Mouse (Mus musculus) MEL (cell line): ENCODE data around the gene Atp1a4. TPM values are rescaled to one million over a fixed set of nuclear protein-coding genes. Genes with fewer than 3 reads are reported as not detected.

ENCODE experiments used
- DNase-seq: peaks from one replicate; pipeline ENCODE4 v3.0.0; 2011; ENCODE audit warnings: low read depth, low spot score
- H3K27ac ChIP-seq: 2 replicates; pipeline ENCODE4 v1.5.1; 2012; ENCODE audit warnings: low read depth, mild to moderate bottlenecking, control low read depth, low read length, moderate library complexity; ENCODE audit not compliant: control insufficient read depth
- H3K27me3 ChIP-seq, 2 experiments: fragments of 150-350 bp in 1 of 2; sonication (generic) in 1 of 2; 2 replicates each; pipeline ENCODE4 v1.6.1; 2012; ENCODE audit warnings: low read length in 2 of 2, mild to moderate bottlenecking in 2 of 2, improper control_type of control experiment in 1 of 2, moderate library complexity in 1 of 2; ENCODE audit not compliant: insufficient read depth in 2 of 2, control insufficient read depth in 1 of 2
- H3K36me3 ChIP-seq, 2 experiments: 2 replicates each; pipeline ENCODE4 v1.6.1; 2012 to 2014; ENCODE audit warnings: low read length in 2 of 2, improper control_type of control experiment in 1 of 2, inconsistent platforms in 1 of 2, mild to moderate bottlenecking in 1 of 2; ENCODE audit not compliant: insufficient read depth in 2 of 2, control insufficient read depth in 1 of 2
- H3K4me1 ChIP-seq, 2 experiments: fragments of 150-350 bp in 1 of 2; sonication (generic) in 1 of 2; 2 replicates each; pipeline ENCODE4 v1.6.1; 2012; ENCODE audit warnings: low read length in 2 of 2, improper control_type of control experiment in 1 of 2, mild to moderate bottlenecking in 1 of 2; ENCODE audit not compliant: insufficient read depth in 2 of 2, control insufficient read depth in 1 of 2
- H3K4me3 ChIP-seq, 2 experiments: fragments of 150-350 bp in 1 of 2; sonication (generic) in 1 of 2; 2 replicates each; pipeline ENCODE4 v1.5.1; 2012; ENCODE audit warnings: low read depth in 2 of 2, low read length in 2 of 2, mild to moderate bottlenecking in 2 of 2, moderate library complexity in 2 of 2, control low read depth in 1 of 2, improper control_type of control experiment in 1 of 2; ENCODE audit not compliant: control insufficient read depth in 1 of 2, insufficient read depth in 1 of 2
- H3K79me2 ChIP-seq: 2 replicates; pipeline ENCODE4 v1.6.1; 2012; ENCODE audit warnings: mild to moderate bottlenecking, low read length, moderate library complexity; ENCODE audit not compliant: control insufficient read depth, poor library complexity, insufficient read depth
- H3K9ac ChIP-seq: 2 replicates; pipeline ENCODE4 v1.6.1; 2012; ENCODE audit warnings: low read depth, mild to moderate bottlenecking, control low read depth, low read length, moderate library complexity; ENCODE audit not compliant: control insufficient read depth, poor library complexity, severe bottlenecking
- H3K9me3 ChIP-seq: fragments of 150-350 bp; sonication (generic); replicated peaks from 2 replicates; pipeline ENCODE4 v1.6.1; 2012; ENCODE audit warnings: mild to moderate bottlenecking, low read length, improper control_type of control experiment, moderate library complexity; ENCODE audit not compliant: insufficient read depth
- BHLHE40 ChIP-seq: IDR thresholded peaks from 2 replicates; pipeline ENCODE4 v1.6.1; 2012; ENCODE audit warnings: low read depth, mild to moderate bottlenecking, inconsistent platforms, low read length, improper control_type of control experiment, borderline replicate concordance
- CTCF ChIP-seq, 3 experiments: IDR thresholded peaks in 2 of 3; conservative IDR thresholded peaks in 1 of 3; 2 replicates each; pipeline ENCODE4 v1.5.1; 2011 to 2012; ENCODE audit warnings: low read length in 3 of 3, low read depth in 2 of 3, mild to moderate bottlenecking in 2 of 3, improper control_type of control experiment in 1 of 3, inconsistent platforms in 1 of 3, mixed read lengths in 1 of 3, moderate library complexity in 1 of 3; ENCODE audit not compliant: control insufficient read depth in 1 of 3, insufficient read depth in 1 of 3, poor library complexity in 1 of 3, severe bottlenecking in 1 of 3
- ETS1 ChIP-seq: IDR thresholded peaks from 2 replicates; pipeline ENCODE4 v1.6.1; 2012; ENCODE audit warnings: low read depth, mild to moderate bottlenecking, inconsistent platforms, low read length, improper control_type of control experiment, moderate library complexity
- GATA1 ChIP-seq: IDR thresholded peaks from 2 replicates; pipeline ENCODE4 v1.6.1; 2011; ENCODE audit warnings: low read depth, low read length, improper control_type of control experiment
- MAFK ChIP-seq: IDR thresholded peaks from 2 replicates; pipeline ENCODE4 v1.6.1; 2011; ENCODE audit warnings: low read depth, mild to moderate bottlenecking, low read length, improper control_type of control experiment, borderline replicate concordance
- MAX ChIP-seq: IDR thresholded peaks from 2 replicates; pipeline ENCODE4 v1.6.1; 2011; ENCODE audit warnings: low read length, improper control_type of control experiment
- MAZ ChIP-seq: IDR thresholded peaks from 2 replicates; pipeline ENCODE4 v1.6.1; 2012; ENCODE audit warnings: low read depth, mild to moderate bottlenecking, inconsistent platforms, low read length, improper control_type of control experiment
- MYB ChIP-seq: IDR thresholded peaks from 2 replicates; pipeline ENCODE4 v1.6.1; 2011; ENCODE audit warnings: mild to moderate bottlenecking, low read depth, low read length, improper control_type of control experiment
- NRF1 ChIP-seq: IDR thresholded peaks from 2 replicates; pipeline ENCODE4 v1.6.1; 2014; ENCODE audit warnings: low read depth, mild to moderate bottlenecking, inconsistent platforms, low read length, improper control_type of control experiment, moderate library complexity; ENCODE audit not compliant: poor library complexity, insufficient read depth, severe bottlenecking
- POLR2AphosphoS2 ChIP-seq: IDR thresholded peaks from 2 replicates; pipeline ENCODE4 v1.6.1; 2011; ENCODE audit warnings: low read length, improper control_type of control experiment
- POLR2AphosphoS5 ChIP-seq: IDR thresholded peaks from 2 replicates; pipeline ENCODE4 v1.6.1; 2012; ENCODE audit warnings: low read depth, borderline replicate concordance, mild to moderate bottlenecking, inconsistent platforms, low read length, moderate library complexity, mixed read lengths
- USF1 ChIP-seq: IDR thresholded peaks from 2 replicates; pipeline ENCODE4 v1.6.1; 2014; ENCODE audit warnings: low read depth, mild to moderate bottlenecking, inconsistent platforms, low read length, improper control_type of control experiment, moderate library complexity
- ZNF384 ChIP-seq: IDR thresholded peaks from 2 replicates; pipeline ENCODE4 v1.6.1; 2012; ENCODE audit warnings: low read depth, mild to moderate bottlenecking, inconsistent platforms, low read length, improper control_type of control experiment
- polyA plus RNA-seq, 2 experiments: library from polyadenylated mRNA; stranded (reverse) in 1 of 2; unstranded in 1 of 2; fragments of >175 nt in 1 of 2; fragments of >200 nt in 1 of 2; gene quantifications; 2 replicates each; pipeline versions ENCODE4 v1.2.1 to v1.2.4; 2012; ENCODE audit warnings: low replicate concordance in 2 of 2, low read depth in 1 of 2; ENCODE audit not compliant: insufficient read length in 2 of 2, insufficient read depth in 1 of 2, missing spikeins in 1 of 2
- total RNA-seq: library from RNA; depleted of rRNA; stranded (reverse); fragments of 300-350 nt; gene quantifications from 2 replicates; pipeline ENCODE4 v1.2.3, GENCODE M21; 2012; rRNA removed

The Atp1a4 gene
- total and polyA plus RNA-seq, 3 experiments = not detected

DNA sequence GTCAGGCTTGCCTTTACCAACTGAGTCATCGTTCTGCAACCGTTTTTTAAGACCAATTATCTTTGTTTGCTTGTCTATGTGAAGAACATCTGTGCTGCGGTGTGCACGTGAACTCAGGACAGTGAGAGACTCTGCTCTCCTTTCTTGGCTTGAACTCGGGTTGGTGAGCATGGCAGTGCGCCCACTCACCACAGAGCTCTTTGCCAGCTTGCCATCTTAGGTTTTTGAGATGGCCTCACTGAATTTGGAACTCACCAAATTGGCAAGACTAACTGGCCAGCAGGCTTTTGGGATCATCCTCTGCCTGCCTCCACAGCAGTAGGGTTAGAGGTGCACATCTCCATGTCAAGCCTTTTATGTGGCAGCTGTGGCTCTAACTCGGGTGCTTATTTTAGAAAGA lies 80.4 kb downstream of the Atp1a4 start:
- TF ChIP-seq POLR2AphosphoS2 (no peak), GATA1 (no peak), CTCF (IDR thresholded peaks at IDR 0.05 in 2 of 3, conservative IDR thresholded peaks at IDR 0.05 in 1 of 3; ENCODE audit: control insufficient read depth in 1 of 3, insufficient read depth in 1 of 3, low read depth in 2 of 3, low read length in 3 of 3, poor library complexity in 1 of 3, severe bottlenecking in 1 of 3) (no peak), MAFK (no peak), MAZ (no peak), MAX (no peak), BHLHE40 (no peak), NRF1 (no peak), ETS1 (no peak), ZNF384 (no peak), USF1 (no peak), POLR2AphosphoS5 (no peak), MYB (no peak)
- no peak for DNase-seq
- H3K4me1 ChIP-seq = peaks cover 0 to 3% of the 10 kb centered on the region in 2 experiments; a peak in 1 of 4 replicates
- no peak overlapping the region for H3K4me3 ChIP-seq
- no peaks in the 10 kb centered on the region for H3K9me3 ChIP-seq
- no peaks in the 10 kb centered on the region for H3K27me3 ChIP-seq
- H3K36me3 ChIP-seq = peaks cover 2 to 33% of the 10 kb centered on the region in 2 experiments
- H3K79me2 ChIP-seq = no peaks in the 10 kb centered on the region
- H3K27ac ChIP-seq = no peak overlapping the region
- H3K9ac ChIP-seq = no peak overlapping the region

Other genes with a start within 250 kb of the Atp1a4 start
- gene Vangl2, start 230.0 kb downstream of the Atp1a4 start, total RNA-seq = 0.39 and 0.88 TPM in 2 replicates
- gene Vangl2, start 230.0 kb downstream of the Atp1a4 start, polyA plus RNA-seq = 1 to 10 TPM in 1 of 2 experiments, not detected in 1; 3.0 TPM
- not detected in 2 replicates for gene Nhlh1, start 200.8 kb downstream of the Atp1a4 start, total RNA-seq
- not detected for gene Nhlh1, start 200.8 kb downstream of the Atp1a4 start, polyA plus RNA-seq
- 90.8 and 92.3 TPM in 2 replicates for gene Copa, start 175.9 kb downstream of the Atp1a4 start, total RNA-seq
- 100 to 1,000 TPM in 1 of 2 experiments, 10 to 100 TPM in 1; 81.2 to 118 TPM for gene Copa, start 175.9 kb downstream of the Atp1a4 start, polyA plus RNA-seq
- 9.6 and 9.9 TPM in 2 replicates for gene Ncstn, start 175.6 kb downstream of the Atp1a4 start, total RNA-seq
- 10 to 100 TPM in 1 of 2 experiments, not detected in 1; 38.5 TPM for gene Ncstn, start 175.6 kb downstream of the Atp1a4 start, polyA plus RNA-seq
- gene Pex19, start 131.7 kb downstream of the Atp1a4 start, total RNA-seq = 26.3 and 27.7 TPM in 2 replicates
- 10 to 100 TPM in 1 of 2 experiments, not detected in 1; 53.6 TPM for gene Pex19, start 131.7 kb downstream of the Atp1a4 start, polyA plus RNA-seq
- 31.7 and 32.1 TPM in 2 replicates for gene Dcaf8, start 110.3 kb downstream of the Atp1a4 start, total RNA-seq
- 10 to 100 TPM; 45.8 to 49.0 TPM for gene Dcaf8, start 110.3 kb downstream of the Atp1a4 start, polyA plus RNA-seq
- 2.4 and 3.0 TPM in 2 replicates for gene Pea15a, start 51.6 kb downstream of the Atp1a4 start, total RNA-seq
- 1 to 10 TPM in 1 of 2 experiments, not detected in 1; 7.5 TPM for gene Pea15a, start 51.6 kb downstream of the Atp1a4 start, polyA plus RNA-seq
- gene Casq1, start 38.5 kb downstream of the Atp1a4 start, total RNA-seq = not detected in 2 replicates
- gene Casq1, start 38.5 kb downstream of the Atp1a4 start, polyA plus RNA-seq = under 1 TPM in 1 of 2 experiments, not detected in 1; 0.21 TPM
- 65.2 and 88.0 TPM in 2 replicates for gene Igsf8, start 3.2 kb upstream of the Atp1a4 start, total RNA-seq
- gene Igsf8, start 3.2 kb upstream of the Atp1a4 start, polyA plus RNA-seq = 10 to 100 TPM in 1 of 2 experiments, not detected in 1; 97.2 TPM
- gene Atp1a2, start 39.6 kb upstream of the Atp1a4 start, total RNA-seq = 0.10 TPM in 1 of 2 replicates, not detected in the other
- gene Atp1a2, start 39.6 kb upstream of the Atp1a4 start, polyA plus RNA-seq = under 1 TPM in 1 of 2 experiments, not detected in 1; 0.04 TPM
- not detected in 2 replicates for gene Kcnj9, start 70.9 kb upstream of the Atp1a4 start, total RNA-seq
- under 1 TPM in 1 of 2 experiments, not detected in 1; 0.08 TPM for gene Kcnj9, start 70.9 kb upstream of the Atp1a4 start, polyA plus RNA-seq
- gene Kcnj10, start 82.8 kb upstream of the Atp1a4 start, total RNA-seq = 0.03 and 0.04 TPM in 2 replicates
- gene Kcnj10, start 82.8 kb upstream of the Atp1a4 start, polyA plus RNA-seq = under 1 TPM in 1 of 2 experiments, not detected in 1; 0.72 TPM
- 8.3 and 8.6 TPM in 2 replicates for gene Pigm, start 118.1 kb upstream of the Atp1a4 start, total RNA-seq
- gene Pigm, start 118.1 kb upstream of the Atp1a4 start, polyA plus RNA-seq = 10 to 100 TPM in 1 of 2 experiments, not detected in 1; 11.3 TPM
- gene Slamf9, start 216.9 kb upstream of the Atp1a4 start, total RNA-seq = 0.23 TPM in 1 of 2 replicates, not detected in the other
- gene Slamf9, start 216.9 kb upstream of the Atp1a4 start, polyA plus RNA-seq = under 1 TPM in 1 of 2 experiments, not detected in 1; 0.38 TPM
- gene Igsf9, start 223.4 kb upstream of the Atp1a4 start, total RNA-seq = 0.12 and 0.13 TPM in 2 replicates
- under 1 TPM in 1 of 2 experiments, not detected in 1; 0.38 TPM for gene Igsf9, start 223.4 kb upstream of the Atp1a4 start, polyA plus RNA-seq
- 100 and 150 TPM in 2 replicates for gene Tagln2, start 241.6 kb upstream of the Atp1a4 start, total RNA-seq
- 100 to 1,000 TPM; 332 to 581 TPM for gene Tagln2, start 241.6 kb upstream of the Atp1a4 start, polyA plus RNA-seq